Comparison of ENCODE assay signal across 11 mouse cellular contexts in genomic region chr5:123439941-123440340, GRCm38 (mm10). TPM values are rescaled to one million over a fixed set of nuclear protein-coding genes. Genes with fewer than 3 reads are reported as not detected.
A peak's percentile ranks its signal among the peaks of the same experiment; 100 is the strongest.
DNase-seq lines count a peak whose midpoint lies in the region; ATAC-seq and TF ChIP-seq lines count a peak whose summit lies in the region.
"Had no signal": no experiment of that assay in that cellular context is flagged by ENCODE, and none has a peak within 500 bp of the region (broad histone marks: within the 10 kb centered on the region; RNA-seq: fewer than 3 reads in every experiment).

No protein-coding gene starts in this region.

- H3K4me2 ChIP-seq in liver, embryonic 12.5 days: no peak overlapping the region
- H3K4me2 ChIP-seq: liver, embryonic 13.5 days had no signal

- H3K27ac ChIP-seq in liver, adult 2 months (replicated peaks; ENCODE audit: insufficient read depth, low read depth, low read length): no peak overlapping the region
- H3K27ac ChIP-seq in liver, embryonic 12.5 days: no peak overlapping the region
- no peak overlapping the region for H3K27ac ChIP-seq in embryonic facial prominence, embryonic 10.5 days (replicated peaks)
- H3K27ac ChIP-seq: liver, embryonic 13.5 days had no signal

- peak; percentile 42; the same call in 1 of the 2 replicates for TF ChIP-seq CTCF in liver, adult 2 months (IDR thresholded peaks at IDR 0.05; ENCODE audit: low read depth, low read length)

- peaks cover 3% of the 10 kb centered on the region; the same call in 1 of the 2 replicates for H3K79me2 ChIP-seq in liver, adult 2 months (ENCODE audit: control insufficient read depth, insufficient read depth, low read length)

- H3K4me3 ChIP-seq in liver, adult 2 months (ENCODE audit: insufficient read depth, low read depth, low read length): no peak overlapping the region
- H3K4me3 ChIP-seq in liver, embryonic 12.5 days: no peak overlapping the region
- H3K4me3 ChIP-seq in embryonic facial prominence, embryonic 10.5 days: no peak overlapping the region
- H3K4me3 ChIP-seq: liver, embryonic 13.5 days had no signal

- intact Hi-C loops in gastrocnemius, postnatal 36 days (cut with DNase I): loop anchor here (5.0 to 10.0 kb wide), 3 partner anchors 155 to 185 kb away; partner anchors contain the start of gene Wdr66

- peak; percentile 52 for DNase-seq in gastrocnemius, postnatal 10 days
- DNase-seq in gastrocnemius, postnatal 36 days: no peak
- DNase-seq in liver, adult 2 months (ENCODE audit: extremely low read depth, low read depth, low spot score): no peak
- peak; percentile 25 for DNase-seq in R1 (ENCODE audit: low read depth, low spot score)
- DNase-seq in embryonic facial prominence, embryonic 10.5 days (ENCODE audit: low spot score): peak; percentile 20
- DNase-seq in neural tube, embryonic 10.5 days (ENCODE audit: extremely low spot score, low spot score): no peak
- DNase-seq in ovary, adult 18-20 months (ENCODE audit: low spot score): no peak
- DNase-seq: liver, embryonic 13.5 days had no signal

- H3K4me1 ChIP-seq in liver, adult 2 months (ENCODE audit: control insufficient read depth, insufficient read depth, low read length): no peaks in the 10 kb centered on the region
- H3K4me1 ChIP-seq in liver, embryonic 12.5 days: peaks cover 4% of the 10 kb centered on the region; the same call in 1 of the 2 replicates
- peaks cover 12% of the 10 kb centered on the region for H3K4me1 ChIP-seq in embryonic facial prominence, embryonic 10.5 days

- no peak overlapping the region for H3K9ac ChIP-seq in liver, adult 2 months (ENCODE audit: low read depth, low read length)
- H3K9ac ChIP-seq in liver, embryonic 12.5 days: no peak overlapping the region
- H3K9ac ChIP-seq: liver, embryonic 13.5 days had no signal

- 88% methylated on average over 4 of the region's 4 CpGs for WGBS in liver, adult 2 months
- 76% methylated on average over 4 of the region's 4 CpGs for WGBS in liver, embryonic 12.5 days (ENCODE audit: insufficient replicate concordance)
- WGBS in embryonic facial prominence, embryonic 10.5 days: 76% methylated on average over 4 of the region's 4 CpGs

- no peaks in the 10 kb centered on the region for H3K27me3 ChIP-seq in liver, adult 2 months (ENCODE audit: control insufficient read depth, insufficient read depth, low read length)
- H3K27me3 ChIP-seq in liver, embryonic 12.5 days (replicated peaks): no peaks in the 10 kb centered on the region
- H3K27me3 ChIP-seq in embryonic facial prominence, embryonic 10.5 days (replicated peaks; ENCODE audit: low read depth, poor library complexity, severe bottlenecking): no peaks in the 10 kb centered on the region
- H3K27me3 ChIP-seq: liver, embryonic 13.5 days had no signal

- no peaks in the 10 kb centered on the region for H3K9me3 ChIP-seq in liver, embryonic 12.5 days (replicated peaks)
- H3K9me3 ChIP-seq in embryonic facial prominence, embryonic 10.5 days: no peaks in the 10 kb centered on the region
- H3K9me3 ChIP-seq: liver, embryonic 13.5 days had no signal

- TF ChIP-seq POLR2A in liver, adult 2 months (IDR thresholded peaks at IDR 0.05; ENCODE audit: extremely low read depth, insufficient read depth, low read length): no peak

- ATAC-seq in liver, embryonic 12.5 days: no peak

- H3K36me3 ChIP-seq in liver, adult 2 months (ENCODE audit: control insufficient read depth, insufficient read depth, low read length): peaks cover 7% of the 10 kb centered on the region; the same call in 1 of the 2 replicates
- H3K36me3 ChIP-seq in liver, embryonic 12.5 days: peaks cover 38% of the 10 kb centered on the region
- peaks cover 41% of the 10 kb centered on the region for H3K36me3 ChIP-seq in embryonic facial prominence, embryonic 10.5 days (replicated peaks)

RNA-seq across cellular contexts. Expression of gene Mlxip, which starts 45.3 kb away (rescaled TPM):
- total RNA-seq in gastrocnemius, postnatal 10 days (2021): 10 to 100 TPM; 57.4 to 57.6 TPM
- 10 to 100 TPM; 49.7 to 50.7 TPM for total RNA-seq in gastrocnemius, postnatal 36 days (2021)
- 2.0 and 2.7 TPM in 2 replicates for total RNA-seq in liver, adult 2 months (2014; rRNA removed)
- polyA plus RNA-seq in liver, adult 2 months (2012; rRNA removed): 3.6 and 5.1 TPM in 2 replicates
- polyA plus RNA-seq in liver, embryonic 12.5 days (2016; fragmentation: Nextera tagmentation; extraction: Ambion mirVana): 6.7 and 7.0 TPM in 2 replicates
- polyA plus RNA-seq in embryonic facial prominence, embryonic 10.5 days (2016; fragmentation: Nextera tagmentation; extraction: Ambion mirVana): 18.6 and 20.8 TPM in 2 replicates

RNA-seq across cellular contexts. Expression of gene Lrrc43, which starts 49.2 kb away (rescaled TPM):
- total RNA-seq in gastrocnemius, postnatal 10 days (2021): not detected
- total RNA-seq in gastrocnemius, postnatal 36 days (2021): not detected
- total RNA-seq in liver, adult 2 months (2014; rRNA removed): not detected in 2 replicates
- polyA plus RNA-seq in liver, adult 2 months (2012; rRNA removed): not detected in 2 replicates
- polyA plus RNA-seq in liver, embryonic 12.5 days (2016; fragmentation: Nextera tagmentation; extraction: Ambion mirVana): not detected in 2 replicates
- polyA plus RNA-seq in embryonic facial prominence, embryonic 10.5 days (2016; fragmentation: Nextera tagmentation; extraction: Ambion mirVana): 0.19 TPM in 1 of 2 replicates, not detected in the other
- total RNA-seq: hematopoietic stem cell, adult 5-6 weeks; neutrophil, adult 5-6 weeks had no signal
- polyA plus RNA-seq: liver, embryonic 13.5 days had no signal

RNA-seq across cellular contexts. Expression of gene Il31, which starts 49.3 kb away (rescaled TPM):
- not detected for total RNA-seq in gastrocnemius, postnatal 10 days (2021)
- not detected for total RNA-seq in gastrocnemius, postnatal 36 days (2021)
- not detected in 2 replicates for total RNA-seq in liver, adult 2 months (2014; rRNA removed)
- not detected in 2 replicates for polyA plus RNA-seq in liver, adult 2 months (2012; rRNA removed)
- not detected in 2 replicates for polyA plus RNA-seq in liver, embryonic 12.5 days (2016; fragmentation: Nextera tagmentation; extraction: Ambion mirVana)
- not detected in 2 replicates for polyA plus RNA-seq in embryonic facial prominence, embryonic 10.5 days (2016; fragmentation: Nextera tagmentation; extraction: Ambion mirVana)
- total RNA-seq: hematopoietic stem cell, adult 5-6 weeks; neutrophil, adult 5-6 weeks had no signal
- polyA plus RNA-seq: liver, embryonic 13.5 days had no signal

Comparison
In these comparisons a context has a peak if more than half of its experiments do, and no peak if none do; other contexts are left out.
1. DNase-seq: peak in gastrocnemius, postnatal 10 days (single experiment), R1 (single experiment) and embryonic facial prominence, embryonic 10.5 days (single experiment); none in gastrocnemius, postnatal 36 days (0 of 2), liver, adult 2 months (single experiment), neural tube, embryonic 10.5 days (single experiment) and ovary, adult 18-20 months (single experiment).
2. RNA of gene Mlxip, which starts 45.3 kb away (total RNA-seq): 57.4 to 57.6 TPM in gastrocnemius, postnatal 10 days and 49.7 to 50.7 TPM in gastrocnemius, postnatal 36 days; 2.0 to 2.7 TPM in liver, adult 2 months; every median in the first group is over 10 times any median in the second.